Mouse (Mus musculus): ENCODE measurements around the gene Fchsd2. TPM values are rescaled to one million over a fixed set of nuclear protein-coding genes. Genes with fewer than 3 reads are reported as not detected.

Fchsd2 gene
- total and polyA plus RNA-seq, 2 experiments = 8.9 to 43.0 TPM

DNA sequence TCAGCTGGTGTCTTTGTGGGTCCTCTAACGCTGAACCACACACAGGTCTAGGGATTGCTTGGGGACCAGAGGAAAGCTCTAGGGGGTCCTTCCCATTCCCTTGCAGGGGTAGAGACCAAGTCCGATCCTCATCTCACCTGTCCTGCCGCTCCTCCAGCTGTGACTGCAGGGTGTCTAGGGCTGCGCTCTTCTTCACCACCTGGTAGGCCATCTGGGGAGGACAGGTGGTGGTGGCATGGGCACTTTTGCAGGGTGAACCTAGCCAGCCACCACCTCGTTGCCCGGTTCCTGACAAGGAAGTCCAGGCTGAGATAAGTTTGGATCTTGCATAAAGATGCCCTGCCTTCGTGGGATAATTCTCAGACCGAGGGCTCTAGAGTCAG is 204.4 kb downstream of the Fchsd2 start:
- WGBS = 87% methylated on average over 8 of the region's 8 CpGs
- Histone ChIP-seq H3K27ac (replicated peaks; ENCODE audit: insufficient read depth, low read depth, low read length) (no peak overlapping the region), H3K4me3 (ENCODE audit: insufficient read depth, low read depth, low read length) (no peak overlapping the region), H3K36me3 (ENCODE audit: control insufficient read depth, insufficient read depth, low read length) (peaks cover 17% of the 10 kb centered on the region; the same call in 1 of the 2 replicates), H3K9ac (ENCODE audit: low read depth, low read length) (no peak overlapping the region), H3K79me2 (ENCODE audit: control insufficient read depth, insufficient read depth, low read length) (no peaks in the 10 kb centered on the region), H3K4me1 (ENCODE audit: control insufficient read depth, insufficient read depth, low read length) (peaks cover 23% of the 10 kb centered on the region), H3K27me3 (ENCODE audit: control insufficient read depth, insufficient read depth, low read length) (no peaks in the 10 kb centered on the region)
- no peak for DNase-seq (ENCODE audit: extremely low read depth, low read depth, low spot score)
- TF ChIP-seq POLR2A (IDR thresholded peaks at IDR 0.05; ENCODE audit: extremely low read depth, insufficient read depth, low read length) (no peak), CTCF (IDR thresholded peaks at IDR 0.05; ENCODE audit: low read depth, low read length) (no peak)

DNA sequence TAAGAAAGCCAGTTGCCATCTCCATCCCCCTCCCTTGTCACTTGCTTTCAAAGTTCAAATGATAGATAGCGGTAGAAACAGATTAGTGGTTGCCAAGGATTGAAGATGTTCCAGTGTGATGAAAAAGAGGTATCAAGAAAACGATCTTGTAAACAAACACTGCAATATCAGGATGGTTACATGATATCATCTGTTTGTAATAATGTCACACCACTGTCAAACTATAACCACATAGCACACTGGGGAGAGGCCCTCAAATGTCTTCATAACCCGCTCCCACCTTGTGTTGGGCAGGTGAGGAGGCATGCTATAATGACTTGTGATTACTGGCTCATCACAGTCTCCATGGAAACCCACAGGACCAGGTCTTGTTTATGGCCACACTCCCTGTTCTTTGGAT is 205.7 kb downstream of the Fchsd2 start:
- H3K27me3 ChIP-seq (ENCODE audit: control insufficient read depth, insufficient read depth, low read length) = no peaks in the 10 kb centered on the region
- peak; percentile 84 for DNase-seq (ENCODE audit: extremely low read depth, low read depth, low spot score)
- H3K36me3 ChIP-seq (ENCODE audit: control insufficient read depth, insufficient read depth, low read length) = peaks cover 13% of the 10 kb centered on the region; the same call in 1 of the 2 replicates
- TF ChIP-seq POLR2A (IDR thresholded peaks at IDR 0.05; ENCODE audit: extremely low read depth, insufficient read depth, low read length) (no peak), CTCF (IDR thresholded peaks at IDR 0.05; ENCODE audit: low read depth, low read length) (no peak)
- no peaks in the 10 kb centered on the region for H3K79me2 ChIP-seq (ENCODE audit: control insufficient read depth, insufficient read depth, low read length)
- H3K9ac ChIP-seq (ENCODE audit: low read depth, low read length) = no peak overlapping the region
- 29% methylated on average over 3 of the region's 3 CpGs for WGBS
- H3K4me1 ChIP-seq (ENCODE audit: control insufficient read depth, insufficient read depth, low read length) = peaks cover 23% of the 10 kb centered on the region
- peak overlapping the region; percentile 62 for H3K27ac ChIP-seq (replicated peaks; ENCODE audit: insufficient read depth, low read depth, low read length)
- H3K4me3 ChIP-seq (ENCODE audit: insufficient read depth, low read depth, low read length) = no peak overlapping the region

DNA sequence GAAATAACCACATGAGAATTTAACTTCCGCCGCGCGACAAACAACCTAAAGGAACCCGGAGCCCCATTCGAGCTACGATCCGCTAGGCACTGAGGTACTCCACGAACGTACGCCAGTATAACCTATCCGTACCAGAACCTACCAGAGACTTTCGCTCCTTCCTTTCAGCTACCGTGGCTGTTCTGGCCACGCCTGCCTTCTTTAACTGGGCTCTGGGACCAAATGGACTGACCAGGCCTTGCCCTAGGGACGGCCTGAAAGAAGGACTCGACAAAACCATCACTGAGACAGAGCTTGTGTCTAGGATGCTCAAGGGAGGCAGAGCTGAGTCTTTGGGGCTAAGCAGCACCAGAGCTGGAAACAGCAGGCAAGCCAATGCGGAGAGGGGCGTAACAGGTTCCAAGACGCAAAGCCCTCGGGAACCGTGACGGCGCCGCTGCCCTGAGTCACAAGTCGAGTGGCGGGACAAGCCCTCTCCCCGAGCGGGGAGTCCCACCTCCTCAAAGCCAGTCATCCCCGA is 208.8 kb downstream of the Fchsd2 start:
- H3K79me2 ChIP-seq (ENCODE audit: control insufficient read depth, insufficient read depth, low read length) = no peaks in the 10 kb centered on the region
- H3K27ac ChIP-seq (replicated peaks; ENCODE audit: insufficient read depth, low read depth, low read length) = peak overlapping the region; percentile 66
- WGBS = 1% methylated on average over 30 of the region's 30 CpGs
- no peak for TF ChIP-seq POLR2A (IDR thresholded peaks at IDR 0.05; ENCODE audit: extremely low read depth, insufficient read depth, low read length)
- no peak for TF ChIP-seq CTCF (IDR thresholded peaks at IDR 0.05; ENCODE audit: low read depth, low read length)
- H3K4me1 ChIP-seq (ENCODE audit: control insufficient read depth, insufficient read depth, low read length) = peaks cover 23% of the 10 kb centered on the region
- H3K9ac ChIP-seq (ENCODE audit: low read depth, low read length) = peak overlapping the region; percentile 91
- no peaks in the 10 kb centered on the region for H3K36me3 ChIP-seq (ENCODE audit: control insufficient read depth, insufficient read depth, low read length)
- peak overlapping the region; percentile 81 for H3K4me3 ChIP-seq (ENCODE audit: insufficient read depth, low read depth, low read length)
- no peaks in the 10 kb centered on the region for H3K27me3 ChIP-seq (ENCODE audit: control insufficient read depth, insufficient read depth, low read length)
- DNase-seq (ENCODE audit: extremely low read depth, low read depth, low spot score) = peak; percentile 62

DNA sequence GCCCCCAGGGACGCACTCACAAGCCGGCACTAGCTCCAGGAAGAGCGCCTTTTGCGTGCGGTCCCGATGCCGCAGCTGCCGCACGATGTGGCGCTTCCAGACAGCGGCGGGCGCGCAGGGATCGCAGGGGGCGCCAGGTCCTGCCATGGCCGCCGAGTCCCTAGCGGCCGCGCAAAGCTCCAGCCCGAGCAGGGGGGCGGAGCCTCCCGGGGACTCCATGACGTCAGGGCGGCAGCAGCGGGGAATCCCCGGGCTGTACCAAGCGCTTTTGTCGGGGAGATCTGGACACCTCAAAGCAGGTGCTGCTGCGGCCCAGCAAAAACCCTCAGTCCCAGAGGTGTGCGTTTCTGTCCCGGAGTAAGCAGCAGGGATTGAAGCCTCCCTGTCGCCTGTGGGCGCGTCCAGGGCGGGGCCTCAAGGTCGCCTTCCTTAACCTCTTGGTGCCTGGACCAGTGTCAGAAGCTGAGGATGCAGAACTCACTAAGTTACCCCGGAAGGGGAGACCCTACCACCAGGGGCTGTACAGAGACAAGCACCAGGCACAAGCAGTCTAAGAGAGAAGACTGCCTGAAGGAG is 209.3 kb downstream of the Fchsd2 start, which contains the start of gene Atg16l2:
Gene Atg16l2 (minus strand): TSS at position 371 of the 576 bp plus-strand sequence.
- under 1% methylated on average over 39 of the region's 39 CpGs for WGBS
- TF ChIP-seq CTCF (IDR thresholded peaks at IDR 0.05; ENCODE audit: low read depth, low read length) (peak; percentile 40; the same call in 1 of the 2 replicates), POLR2A (IDR thresholded peaks at IDR 0.05; ENCODE audit: extremely low read depth, insufficient read depth, low read length) (peak; percentile 71; the same call in 1 of the 2 replicates)
- Histone ChIP-seq H3K27ac (replicated peaks; ENCODE audit: insufficient read depth, low read depth, low read length) (peak within 1 kb of the TSS; percentile 66), H3K4me3 (ENCODE audit: insufficient read depth, low read depth, low read length) (peak within 1 kb of the TSS; percentile 81), H3K36me3 (ENCODE audit: control insufficient read depth, insufficient read depth, low read length) (no peaks in the 10 kb centered on the region), H3K79me2 (ENCODE audit: control insufficient read depth, insufficient read depth, low read length) (no peaks in the 10 kb centered on the region), H3K27me3 (ENCODE audit: control insufficient read depth, insufficient read depth, low read length) (no peaks in the 10 kb centered on the region), H3K9ac (ENCODE audit: low read depth, low read length) (peak within 1 kb of the TSS; percentile 91), H3K4me1 (ENCODE audit: control insufficient read depth, insufficient read depth, low read length) (peaks cover 23% of the 10 kb centered on the region)
- DNase-seq (ENCODE audit: extremely low read depth, low read depth, low spot score) = peak; percentile 97

DNA sequence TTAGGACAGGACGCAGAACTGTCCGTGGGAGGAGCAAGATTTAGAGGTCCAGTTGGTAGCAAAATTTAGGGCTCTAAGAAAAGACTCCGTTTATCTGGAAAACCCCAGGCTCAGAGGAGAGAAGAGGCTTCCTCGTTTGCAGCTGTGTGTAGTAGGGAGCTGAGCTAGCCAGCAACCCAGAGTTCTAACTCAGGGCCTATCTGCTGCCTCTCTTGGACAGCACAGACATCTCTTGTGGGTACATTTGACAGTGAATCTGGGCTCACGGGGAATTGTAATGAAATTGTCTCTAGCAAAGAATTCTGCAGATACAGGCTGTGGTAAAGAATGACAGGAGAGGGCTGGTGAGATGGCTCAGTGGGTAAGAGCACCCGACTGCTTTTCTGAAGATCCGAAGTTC is 210.0 kb downstream of the Fchsd2 start:
- TF ChIP-seq POLR2A (IDR thresholded peaks at IDR 0.05; ENCODE audit: extremely low read depth, insufficient read depth, low read length) (no peak), CTCF (IDR thresholded peaks at IDR 0.05; ENCODE audit: low read depth, low read length) (no peak)
- Histone ChIP-seq H3K9ac (ENCODE audit: low read depth, low read length) (no peak overlapping the region), H3K36me3 (ENCODE audit: control insufficient read depth, insufficient read depth, low read length) (no peaks in the 10 kb centered on the region), H3K4me3 (ENCODE audit: insufficient read depth, low read depth, low read length) (no peak overlapping the region), H3K79me2 (ENCODE audit: control insufficient read depth, insufficient read depth, low read length) (no peaks in the 10 kb centered on the region), H3K27ac (replicated peaks; ENCODE audit: insufficient read depth, low read depth, low read length) (peak overlapping the region; percentile 14; the same call in 1 of the 2 replicates), H3K27me3 (ENCODE audit: control insufficient read depth, insufficient read depth, low read length) (no peaks in the 10 kb centered on the region), H3K4me1 (ENCODE audit: control insufficient read depth, insufficient read depth, low read length) (peaks cover 23% of the 10 kb centered on the region)
- no peak for DNase-seq (ENCODE audit: extremely low read depth, low read depth, low spot score)
- WGBS = 50% methylated on average over 7 of the region's 7 CpGs

DNA sequence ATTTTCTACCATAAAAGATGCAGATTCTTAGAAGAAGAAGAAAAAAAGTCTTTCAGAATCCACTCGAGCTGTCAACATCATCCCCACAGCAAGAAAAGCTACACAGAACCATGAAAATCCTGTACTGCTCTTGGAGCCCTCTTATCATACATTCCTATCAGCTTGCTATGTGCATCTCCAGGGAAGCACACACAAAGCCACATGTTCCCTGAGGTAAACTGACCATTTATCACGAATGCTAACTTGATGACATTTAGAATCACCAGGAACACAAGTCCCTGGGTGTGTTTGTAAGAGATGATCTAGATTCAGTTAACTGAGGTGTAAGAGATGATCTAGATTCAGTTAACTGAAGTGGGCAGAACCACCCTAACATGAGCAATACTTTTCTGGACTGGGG is 214.2 kb downstream of the Fchsd2 start:
- no peak overlapping the region for H3K4me3 ChIP-seq (ENCODE audit: insufficient read depth, low read depth, low read length)
- H3K79me2 ChIP-seq (ENCODE audit: control insufficient read depth, insufficient read depth, low read length) = no peaks in the 10 kb centered on the region
- TF ChIP-seq CTCF (IDR thresholded peaks at IDR 0.05; ENCODE audit: low read depth, low read length) (no peak), POLR2A (IDR thresholded peaks at IDR 0.05; ENCODE audit: extremely low read depth, insufficient read depth, low read length) (no peak)
- no peaks in the 10 kb centered on the region for H3K27me3 ChIP-seq (ENCODE audit: control insufficient read depth, insufficient read depth, low read length)
- H3K9ac ChIP-seq (ENCODE audit: low read depth, low read length) = no peak overlapping the region
- no peaks in the 10 kb centered on the region; the same call in 1 of the 2 replicates for H3K4me1 ChIP-seq (ENCODE audit: control insufficient read depth, insufficient read depth, low read length)
- DNase-seq (ENCODE audit: extremely low read depth, low read depth, low spot score) = no peak
- WGBS = 61% methylated on average over 2 of the region's 2 CpGs
- H3K27ac ChIP-seq (replicated peaks; ENCODE audit: insufficient read depth, low read depth, low read length) = no peak overlapping the region
- no peaks in the 10 kb centered on the region for H3K36me3 ChIP-seq (ENCODE audit: control insufficient read depth, insufficient read depth, low read length)
